Mouse (Mus musculus) hindbrain, embryonic 16.5 days (tissue): ENCODE data around the gene Gpx4. TPM values are rescaled to one million over a fixed set of nuclear protein-coding genes. Genes with fewer than 3 reads are reported as not detected.
A peak's percentile ranks its signal among the peaks of the same experiment; 100 is the strongest.
"Not testable (repeated sequence)": the region's sequence is repeated elsewhere in the genome, so short reads cannot be mapped to it uniquely, and the experiment has no call there.

Source experiments
- ATAC-seq: fragments of 200-750 bp; cut with Nextera tagmentation; 2 replicates; pipeline ENCODE4 v1.8.0; 2017; ENCODE audit warnings: moderate TSS enrichment, moderate library complexity
- H3K27ac ChIP-seq: fragments of 300-500 bp; sonication (generic); 2 replicates; pipeline ENCODE4 v1.5.1; 2014; ENCODE audit warnings: low read depth, mild to moderate bottlenecking, control low read depth, low read length, moderate library complexity
- H3K27me3 ChIP-seq: fragments of 300-500 bp; sonication (generic); replicated peaks from 2 replicates; pipeline ENCODE4 v1.6.1; 2014; ENCODE audit warnings: low read length; ENCODE audit not compliant: control insufficient read depth, insufficient read depth
- H3K36me3 ChIP-seq: fragments of 300-500 bp; sonication (generic); 2 replicates; pipeline ENCODE4 v1.6.1; 2014; ENCODE audit warnings: mild to moderate bottlenecking, low read length, moderate library complexity, mixed read lengths; ENCODE audit not compliant: control insufficient read depth, insufficient read depth
- H3K4me1 ChIP-seq: fragments of 300-500 bp; sonication (generic); 2 replicates; pipeline ENCODE4 v1.6.1; 2014; ENCODE audit warnings: low read depth, low read length; ENCODE audit not compliant: control insufficient read depth, insufficient read depth
- H3K4me2 ChIP-seq: fragments of 300-500 bp; sonication (generic); 2 replicates; pipeline ENCODE4 v1.6.1; 2014; ENCODE audit warnings: mild to moderate bottlenecking, low read length, control low read depth, moderate library complexity
- H3K4me3 ChIP-seq: fragments of 300-500 bp; sonication (generic); 2 replicates; pipeline ENCODE4 v1.5.1; 2014; ENCODE audit warnings: mild to moderate bottlenecking, low read length, control low read depth, moderate library complexity
- H3K9ac ChIP-seq: fragments of 300-500 bp; sonication (generic); 2 replicates; pipeline ENCODE4 v1.6.1; 2014; ENCODE audit warnings: low read depth, mild to moderate bottlenecking, control low read depth, low read length, moderate library complexity
- H3K9me3 ChIP-seq: fragments of 300-500 bp; sonication (generic); 2 replicates; pipeline ENCODE4 v1.6.1; 2014; ENCODE audit warnings: mild to moderate bottlenecking, low read length, moderate library complexity; ENCODE audit not compliant: control insufficient read depth
- WGBS: fragments of 180-500 bp; shearing (Covaris S2); extraction: QIAGEN DNeasy Blood & Tissue Kit; methylation state at CpG from one replicate; pipeline ENCODE4 v1.1.7; 2014; 5-methylcytosine and 5-hydroxymethylcytosine counted together
- polyA plus RNA-seq: library from polyadenylated mRNA; unstranded; fragments of >200 nt; fragmentation: Nextera tagmentation; extraction: Ambion mirVana; gene quantifications from 2 replicates; pipeline ENCODE4 v1.2.1, GENCODE M21; 2015

Gene Gpx4
- polyA plus RNA-seq, 1 experiment from 2014 or later, result 643 TPM

- H3K4me3 ChIP-seq, result peak within 1 kb of the TSS; percentile 76
- peak within 1 kb of the TSS; percentile 79 for H3K9ac ChIP-seq
- H3K36me3 ChIP-seq, result peaks cover 25% of the 10 kb centered on the region
- H3K9me3 ChIP-seq, result no peaks in the 10 kb centered on the region
- H3K4me2 ChIP-seq, result peak within 1 kb of the TSS; percentile 90
- H3K27ac ChIP-seq, result peak within 1 kb of the TSS; percentile 66
- ATAC-seq, result peak; percentile 99
- under 1% methylated on average over 40 of the region's 40 CpGs for WGBS
- H3K27me3 ChIP-seq, result no peaks in the 10 kb centered on the region
- H3K4me1 ChIP-seq, result peaks cover 14% of the 10 kb centered on the region
Observed at GRCm38 (mm10) chr10:80039559-80039979, 7.4 kb upstream of the Gpx4 start, which contains the start of gene Polr2e. Gene Polr2e, minus strand, starts transcription at chr10:80039795.

- H3K4me1 ChIP-seq, result peaks cover 14% of the 10 kb centered on the region
- H3K27ac ChIP-seq, H3K36me3 ChIP-seq, H3K4me2 ChIP-seq, H3K27me3 ChIP-seq, H3K9me3 ChIP-seq, H3K4me3 ChIP-seq, ATAC-seq, H3K9ac ChIP-seq: not testable (repeated sequence)
- WGBS, result 90% methylated on average over 8 of the region's 8 CpGs
Observed at GRCm38 (mm10) chr10:80041409-80042060, 5.4 kb upstream of the Gpx4 start.

GRCm38 (mm10) chr10:80044087-80044486 is 2.9 kb upstream of the Gpx4 start:
- Histone ChIP-seq H3K36me3 (no peaks in the 10 kb centered on the region), H3K4me2 (no peak overlapping the region), H3K4me1 (no peaks in the 10 kb centered on the region; the same call in 1 of the 2 replicates), H3K27ac (peak overlapping the region; percentile 51; the same call in 1 of the 2 replicates), H3K27me3 (no peaks in the 10 kb centered on the region), H3K9me3 (no peaks in the 10 kb centered on the region), H3K4me3 (no peak overlapping the region), H3K9ac (no peak overlapping the region)
- no peak for ATAC-seq
- 32% methylated on average over 4 of the region's 4 CpGs for WGBS

GRCm38 (mm10) chr10:80045364-80045763 is 1.6 kb upstream of the Gpx4 start:
- H3K4me2 ChIP-seq, result not testable (repeated sequence)

GRCm38 (mm10) chr10:80045766-80046165 is 1.2 kb upstream of the Gpx4 start:
- ATAC-seq, result no peak
- 68% methylated on average over 5 of the region's 5 CpGs for WGBS

More at GRCm38 (mm10) chr10:80045364-80045763, 1.6 kb upstream of the Gpx4 start:
- ATAC-seq, H3K9me3 ChIP-seq, H3K36me3 ChIP-seq, H3K27me3 ChIP-seq, H3K4me1 ChIP-seq, H3K4me3 ChIP-seq, H3K9ac ChIP-seq, H3K27ac ChIP-seq: not testable (repeated sequence)
- 89% methylated on average over 2 of the region's 4 CpGs for WGBS

GRCm38 (mm10) chr10:80048396-80048795 is 1.4 kb downstream of the Gpx4 start:
- H3K9ac ChIP-seq, result no peak overlapping the region
- no peak overlapping the region for H3K4me2 ChIP-seq
- ATAC-seq, result no peak
- no peaks in the 10 kb centered on the region; the same call in 1 of the 2 replicates for H3K4me1 ChIP-seq
- WGBS, result 5% methylated on average over 5 of the region's 5 CpGs
- H3K27ac ChIP-seq, result no peak overlapping the region
- H3K9me3 ChIP-seq, result no peaks in the 10 kb centered on the region
- no peaks in the 10 kb centered on the region for H3K36me3 ChIP-seq
- no peaks in the 10 kb centered on the region for H3K27me3 ChIP-seq
- no peak overlapping the region for H3K4me3 ChIP-seq

More at GRCm38 (mm10) chr10:80045766-80046165, 1.2 kb upstream of the Gpx4 start:
- no peaks in the 10 kb centered on the region for H3K9me3 ChIP-seq
- H3K4me2 ChIP-seq, result no peak overlapping the region
- H3K4me3 ChIP-seq, result no peak overlapping the region
- no peaks in the 10 kb centered on the region for H3K27me3 ChIP-seq
- no peak overlapping the region for H3K9ac ChIP-seq
- H3K36me3 ChIP-seq, result no peaks in the 10 kb centered on the region
- H3K4me1 ChIP-seq, result no peaks in the 10 kb centered on the region; the same call in 1 of the 2 replicates
- H3K27ac ChIP-seq, result no peak overlapping the region

- Histone ChIP-seq H3K9me3 (no peaks in the 10 kb centered on the region), H3K4me2 (no peak overlapping the region), H3K4me1 (no peaks in the 10 kb centered on the region; the same call in 1 of the 2 replicates), H3K4me3 (no peak overlapping the region), H3K9ac (no peak overlapping the region), H3K27me3 (no peaks in the 10 kb centered on the region), H3K36me3 (no peaks in the 10 kb centered on the region), H3K27ac (no peak overlapping the region)
- no peak for ATAC-seq
- WGBS, result 69% methylated on average over 3 of the region's 3 CpGs
Observed at GRCm38 (mm10) chr10:80048834-80049233, 1.9 kb downstream of the Gpx4 start.

GRCm38 (mm10) chr10:80050244-80050643 is 3.3 kb downstream of the Gpx4 start:
- ATAC-seq, result no peak
- Histone ChIP-seq H3K4me3 (no peak overlapping the region), H3K36me3 (no peaks in the 10 kb centered on the region), H3K27ac (no peak overlapping the region), H3K27me3 (no peaks in the 10 kb centered on the region), H3K9ac (no peak overlapping the region), H3K4me1 (peaks cover 7% of the 10 kb centered on the region), H3K4me2 (no peak overlapping the region), H3K9me3 (no peaks in the 10 kb centered on the region)
- 24% methylated on average over 6 of the region's 6 CpGs for WGBS

- peak overlapping the region; percentile 4; the same call in 1 of the 2 replicates for H3K27ac ChIP-seq
- no peak overlapping the region for H3K4me3 ChIP-seq
- H3K4me1 ChIP-seq, result peaks cover 13% of the 10 kb centered on the region
- no peaks in the 10 kb centered on the region for H3K27me3 ChIP-seq
- ATAC-seq, result no peak
- 14% methylated on average over 15 of the region's 15 CpGs for WGBS
- H3K9me3 ChIP-seq, result no peaks in the 10 kb centered on the region
- no peak overlapping the region for H3K9ac ChIP-seq
- H3K36me3 ChIP-seq, result no peaks in the 10 kb centered on the region
- no peak overlapping the region for H3K4me2 ChIP-seq
Observed at GRCm38 (mm10) chr10:80050885-80051617, 4.1 kb downstream of the Gpx4 start.
